Mouse (Mus musculus) lung, postnatal 0 days (tissue): ENCODE data around the gene Lmna. TPM values are rescaled to one million over a fixed set of nuclear protein-coding genes. Genes with fewer than 3 reads are reported as not detected.

Experiments used
- ATAC-seq: fragments of 200-750 bp; cut with Nextera tagmentation; 2 replicates; pipeline ENCODE4 v1.8.0; 2017; ENCODE audit warnings: moderate library complexity
- DNase-seq: peaks from one replicate; pipeline ENCODE4 v3.0.0-alpha.2; 2016; ENCODE audit warnings: low spot score
- H3K27ac ChIP-seq: fragments of 300-500 bp; sonication (generic); 2 replicates; pipeline ENCODE4 v1.5.1; 2014; ENCODE audit warnings: antibody characterized with exemption, mild to moderate bottlenecking, low read length, mixed read lengths
- H3K27me3 ChIP-seq: fragments of 300-500 bp; sonication (generic); replicated peaks from 2 replicates; pipeline ENCODE4 v1.6.1; 2014; ENCODE audit warnings: low read length, mixed read lengths; ENCODE audit not compliant: insufficient read depth
- H3K36me3 ChIP-seq: fragments of 300-500 bp; sonication (generic); 2 replicates; pipeline ENCODE4 v1.6.1; 2014; ENCODE audit warnings: low read length, mixed read lengths; ENCODE audit not compliant: insufficient read depth
- H3K4me1 ChIP-seq: fragments of 300-500 bp; sonication (generic); 2 replicates; pipeline ENCODE4 v1.6.1; 2014; ENCODE audit warnings: antibody characterized with exemption, low read depth, low read length, mixed read lengths; ENCODE audit not compliant: insufficient read depth
- H3K4me2 ChIP-seq: fragments of 300-500 bp; sonication (generic); replicated peaks from 2 replicates; pipeline ENCODE4 v1.6.1; 2014; ENCODE audit warnings: low read depth, mild to moderate bottlenecking, low read length, moderate library complexity, mixed read lengths
- H3K4me3 ChIP-seq: fragments of 300-500 bp; sonication (generic); 2 replicates; pipeline ENCODE4 v1.5.1; 2014; ENCODE audit warnings: low read depth, low read length
- H3K9ac ChIP-seq: fragments of 300-500 bp; sonication (generic); replicated peaks from 2 replicates; pipeline ENCODE4 v1.6.1; 2014; ENCODE audit warnings: low read depth, mild to moderate bottlenecking
- H3K9me3 ChIP-seq: fragments of 300-500 bp; sonication (generic); 2 replicates; pipeline ENCODE4 v1.6.1; 2016; ENCODE audit warnings: low read length, mixed read lengths
- CTCF ChIP-seq: IDR thresholded peaks from 2 replicates; pipeline ENCODE4 v1.5.1; 2016; ENCODE audit warnings: antibody characterized with exemption, mild to moderate bottlenecking
- EP300 ChIP-seq: IDR thresholded peaks from 2 replicates; pipeline ENCODE4 v1.6.1; 2016; ENCODE audit warnings: antibody characterized with exemption, mild to moderate bottlenecking, control low read depth
- WGBS: fragments of 180-500 bp; shearing (Covaris S2); extraction: QIAGEN DNeasy Blood & Tissue Kit; methylation state at CpG from one replicate; pipeline ENCODE4 v1.1.7; 2014; 5-methylcytosine and 5-hydroxymethylcytosine counted together
- polyA plus RNA-seq: library from polyadenylated mRNA; unstranded; fragments of >200 nt; fragmentation: Nextera tagmentation; extraction: Ambion mirVana; gene quantifications from 2 replicates; pipeline ENCODE4 v1.2.1, GENCODE M21; 2015

The Lmna gene
- polyA plus RNA-seq, 1 experiment from 2014 or later, result 216 TPM

DNA sequence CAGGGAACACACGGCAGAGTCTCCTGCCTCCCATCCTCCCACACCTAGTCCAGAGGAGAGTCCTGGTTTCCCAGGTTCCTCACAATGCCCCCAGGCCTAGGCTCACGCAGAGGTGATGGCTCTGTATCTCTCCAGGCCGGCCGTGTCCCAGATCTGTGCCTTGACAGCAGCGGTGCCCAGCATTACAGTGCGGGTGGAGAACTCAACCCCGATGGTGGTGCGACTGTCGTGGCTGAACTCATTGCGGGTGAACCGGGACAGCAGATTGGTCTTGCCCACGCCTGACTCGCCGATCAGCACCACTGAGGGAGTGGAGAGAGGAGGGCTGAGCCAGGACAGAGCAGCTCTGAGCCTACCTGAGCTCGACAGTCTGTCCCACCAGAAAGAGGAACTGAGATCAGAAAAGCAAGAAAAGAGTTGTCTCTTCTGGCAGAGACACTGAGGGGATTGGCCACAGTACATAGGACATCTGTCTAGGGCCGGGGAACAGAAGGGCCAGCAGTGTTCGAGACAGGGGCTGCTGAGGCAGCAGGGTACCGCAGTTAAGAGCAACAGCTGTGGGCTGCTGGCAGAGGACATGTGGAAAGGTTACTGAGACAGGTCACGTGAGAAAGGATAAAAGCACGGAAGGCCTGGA, 35.3 kb upstream of the Lmna start:
- Histone ChIP-seq H3K27me3 (no peaks in the 10 kb centered on the region), H3K4me1 (no peaks in the 10 kb centered on the region), H3K4me2 (no peak overlapping the region), H3K9ac (no peak overlapping the region), H3K9me3 (no peaks in the 10 kb centered on the region), H3K27ac (no peak overlapping the region), H3K36me3 (no peaks in the 10 kb centered on the region), H3K4me3 (no peak overlapping the region)
- 62% methylated on average over 20 of the region's 20 CpGs for WGBS
- ATAC-seq (no peak), DNase-seq (peak; percentile 4)
- TF ChIP-seq CTCF (no peak), EP300 (no peak)

DNA sequence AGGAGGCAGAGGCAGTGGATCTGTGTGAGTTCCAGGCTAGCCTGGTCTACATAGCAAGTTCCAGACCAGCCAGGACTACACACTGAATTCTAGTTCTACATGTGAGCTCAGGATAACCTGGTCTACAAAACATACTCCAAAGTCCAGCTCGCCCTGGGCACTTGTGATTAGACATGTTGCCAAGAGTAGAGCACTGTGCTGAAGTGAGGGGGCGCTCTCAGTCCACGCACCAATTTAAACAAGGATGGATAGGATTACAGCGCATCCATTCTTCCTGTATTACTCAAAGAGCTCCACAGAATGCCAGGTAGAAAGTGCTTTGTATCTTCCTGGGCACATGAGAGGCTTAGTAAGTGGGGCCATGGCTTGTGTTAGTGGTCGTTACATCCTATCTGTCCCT, 34.8 kb upstream of the Lmna start:
- TF ChIP-seq EP300 (no peak), CTCF (peak; percentile 77)
- no peak overlapping the region for H3K27ac ChIP-seq
- H3K4me2 ChIP-seq, result no peak overlapping the region
- DNase-seq (peak; percentile 76), ATAC-seq (0 out of 2 replicates have a peak, but pooled peaks have one; percentile 13)
- H3K27me3 ChIP-seq, result no peaks in the 10 kb centered on the region
- no peak overlapping the region for H3K9ac ChIP-seq
- 25% methylated on average over 5 of the region's 5 CpGs for WGBS
- no peaks in the 10 kb centered on the region for H3K4me1 ChIP-seq
- H3K9me3 ChIP-seq, result no peaks in the 10 kb centered on the region
- no peak overlapping the region for H3K4me3 ChIP-seq
- H3K36me3 ChIP-seq, result no peaks in the 10 kb centered on the region

DNA sequence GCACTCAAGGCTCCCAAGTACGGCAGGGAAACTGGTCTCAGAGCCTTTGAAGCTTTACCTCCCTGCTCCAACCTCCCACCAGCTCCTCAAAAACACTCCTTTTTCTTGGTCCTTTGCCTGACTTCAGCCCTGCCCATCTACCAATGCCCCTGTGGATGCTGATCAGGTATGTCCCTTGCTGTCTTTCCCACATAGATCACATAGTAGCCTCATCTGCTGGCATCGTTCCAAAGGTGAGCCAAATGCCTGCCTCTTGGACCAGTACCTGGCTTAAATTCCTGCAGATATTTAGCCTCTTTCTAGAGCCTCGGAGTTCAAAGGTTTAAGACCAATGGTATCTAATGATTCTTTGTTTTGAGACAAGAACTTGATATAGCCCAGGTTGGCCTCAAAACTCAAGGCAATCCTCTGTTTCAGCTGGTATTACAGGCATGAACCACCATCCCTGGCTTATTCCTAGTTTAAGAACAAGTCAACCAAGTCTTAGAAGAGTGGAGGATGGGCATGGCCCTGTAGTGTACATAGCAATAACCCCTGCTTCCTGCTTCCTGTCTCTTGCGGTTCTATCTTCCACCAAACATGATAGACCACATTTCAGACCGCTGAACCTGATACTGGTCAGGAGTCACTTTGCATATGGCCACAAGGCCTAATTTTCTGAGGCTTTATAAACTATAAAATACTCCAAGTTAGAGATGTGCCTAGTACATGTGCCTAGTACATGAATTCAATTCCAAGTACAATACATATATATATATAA, 34.1 kb upstream of the Lmna start:
- no peaks in the 10 kb centered on the region for H3K36me3 ChIP-seq
- no peak overlapping the region for H3K9ac ChIP-seq
- no peaks in the 10 kb centered on the region for H3K9me3 ChIP-seq
- ATAC-seq (no peak), DNase-seq (peak; percentile 5)
- H3K27ac ChIP-seq, result no peak overlapping the region
- WGBS, result 43% methylated on average over 5 of the region's 5 CpGs
- H3K27me3 ChIP-seq, result no peaks in the 10 kb centered on the region
- H3K4me1 ChIP-seq, result no peaks in the 10 kb centered on the region
- no peak for TF ChIP-seq CTCF
- no peak for TF ChIP-seq EP300
- H3K4me2 ChIP-seq, result no peak overlapping the region
- H3K4me3 ChIP-seq, result no peak overlapping the region

DNA sequence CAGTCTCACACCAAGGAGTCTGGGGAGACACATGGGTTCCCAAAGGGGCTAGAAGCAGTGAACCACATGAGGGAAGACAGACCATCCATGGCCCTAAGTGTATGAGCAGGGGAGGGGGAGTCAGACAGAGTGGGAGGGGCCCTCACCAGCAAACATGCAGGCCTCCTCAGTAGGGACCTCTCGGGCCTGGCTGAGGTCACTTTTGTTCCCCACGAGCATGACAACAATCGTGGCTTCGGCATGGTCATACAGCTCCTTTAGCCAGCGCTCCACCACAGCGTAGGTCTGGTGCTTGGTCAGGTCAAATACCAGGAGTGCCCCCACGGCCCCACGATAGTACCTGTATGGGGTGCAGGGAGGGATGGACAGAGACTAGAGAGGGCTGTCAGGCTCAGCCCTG, 33.4 kb upstream of the Lmna start:
- Histone ChIP-seq H3K36me3 (no peaks in the 10 kb centered on the region), H3K9ac (no peak overlapping the region), H3K9me3 (no peaks in the 10 kb centered on the region), H3K4me3 (no peak overlapping the region), H3K4me1 (no peaks in the 10 kb centered on the region), H3K27ac (no peak overlapping the region), H3K27me3 (no peaks in the 10 kb centered on the region), H3K4me2 (no peak overlapping the region)
- peak; percentile 4 for DNase-seq
- TF ChIP-seq EP300, result no peak
- TF ChIP-seq CTCF, result no peak
- WGBS, result 75% methylated on average over 8 of the region's 8 CpGs
- ATAC-seq, result no peak

DNA sequence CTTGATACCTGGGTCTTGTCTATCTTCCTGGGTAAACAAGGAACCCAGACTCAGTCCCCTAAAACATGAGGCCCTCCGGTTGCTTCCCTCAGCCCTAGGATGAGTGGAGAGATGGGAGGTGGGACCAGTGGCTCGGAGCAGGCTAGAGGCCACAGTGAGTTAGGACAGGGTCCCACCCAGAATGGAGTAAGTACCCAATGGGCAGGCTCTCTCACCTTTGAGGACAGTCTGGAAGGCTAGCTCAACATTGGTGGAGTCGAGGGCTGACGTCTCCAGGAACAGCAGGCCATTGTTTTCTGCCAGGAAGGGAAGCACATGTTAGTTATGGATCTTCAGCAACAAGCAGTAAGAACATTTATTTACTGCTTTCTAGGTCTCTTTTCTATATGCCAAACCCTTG, 32.7 kb upstream of the Lmna start:
- WGBS, result 41% methylated on average over 4 of the region's 4 CpGs

DNA sequence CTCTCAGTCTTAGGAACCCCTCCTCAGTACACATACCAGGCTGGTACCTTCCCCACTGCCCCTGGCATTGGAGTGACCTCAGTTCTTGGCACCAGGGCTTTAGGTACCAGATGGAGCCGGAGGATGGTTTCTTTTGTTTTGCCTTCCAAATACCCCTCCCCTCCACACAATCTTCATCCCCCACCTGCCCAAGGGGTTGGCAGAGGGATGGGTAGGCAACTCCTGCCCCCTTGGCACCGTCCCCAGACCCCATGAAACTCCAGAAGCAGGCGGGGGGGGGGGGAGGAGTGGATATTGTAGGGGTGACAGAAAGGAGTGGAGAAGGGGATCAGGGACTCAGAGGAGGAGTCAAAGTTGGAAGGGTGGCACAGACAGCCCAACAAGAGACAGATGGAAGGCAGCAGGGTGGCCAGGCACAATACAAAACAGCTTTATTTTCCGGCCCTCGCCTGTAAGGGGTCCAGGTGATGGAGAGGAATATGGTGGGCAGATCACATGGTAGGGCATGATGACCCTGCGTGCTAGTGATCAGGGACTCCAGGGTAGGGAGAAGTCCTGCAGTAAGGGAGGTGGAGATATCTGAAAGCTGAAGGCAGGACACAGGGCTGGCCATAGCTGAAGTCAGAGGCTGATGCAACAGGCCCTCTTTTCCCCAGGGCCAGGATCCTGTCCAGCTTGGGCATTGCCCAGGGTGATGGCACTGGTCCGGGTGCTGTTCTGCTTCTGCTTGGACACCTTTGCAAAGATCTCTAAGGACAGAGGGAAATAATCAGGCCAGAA, 32.1 kb upstream of the Lmna start:
- H3K36me3 ChIP-seq, result no peaks in the 10 kb centered on the region
- no peak overlapping the region for H3K4me2 ChIP-seq
- no peak overlapping the region for H3K9ac ChIP-seq
- H3K27me3 ChIP-seq, result no peaks in the 10 kb centered on the region
- no peak overlapping the region for H3K27ac ChIP-seq
- no peak overlapping the region for H3K4me3 ChIP-seq
- WGBS, result 70% methylated on average over 6 of the region's 7 CpGs
- DNase-seq (no peak), ATAC-seq (no peak)
- no peaks in the 10 kb centered on the region for H3K9me3 ChIP-seq
- 0 out of 2 replicates have a peak, but pooled peaks cover 4% of the 10 kb centered on the region for H3K4me1 ChIP-seq
- TF ChIP-seq EP300 (no peak), CTCF (no peak)

More for the DNA sequence above, 32.7 kb upstream of the Lmna start:
- TF ChIP-seq CTCF, result no peak
- H3K4me1 ChIP-seq, result no peaks in the 10 kb centered on the region
- ATAC-seq (no peak), DNase-seq (peak; percentile 4)
- no peak overlapping the region for H3K27ac ChIP-seq
- H3K27me3 ChIP-seq, result no peaks in the 10 kb centered on the region
- H3K9ac ChIP-seq, result no peak overlapping the region
- H3K4me2 ChIP-seq, result no peak overlapping the region
- no peak overlapping the region for H3K4me3 ChIP-seq
- H3K9me3 ChIP-seq, result no peaks in the 10 kb centered on the region
- no peaks in the 10 kb centered on the region for H3K36me3 ChIP-seq
